Mouse (Mus musculus): ENCODE results near the gene Zfp1.

Zfp1 gene

DNA sequence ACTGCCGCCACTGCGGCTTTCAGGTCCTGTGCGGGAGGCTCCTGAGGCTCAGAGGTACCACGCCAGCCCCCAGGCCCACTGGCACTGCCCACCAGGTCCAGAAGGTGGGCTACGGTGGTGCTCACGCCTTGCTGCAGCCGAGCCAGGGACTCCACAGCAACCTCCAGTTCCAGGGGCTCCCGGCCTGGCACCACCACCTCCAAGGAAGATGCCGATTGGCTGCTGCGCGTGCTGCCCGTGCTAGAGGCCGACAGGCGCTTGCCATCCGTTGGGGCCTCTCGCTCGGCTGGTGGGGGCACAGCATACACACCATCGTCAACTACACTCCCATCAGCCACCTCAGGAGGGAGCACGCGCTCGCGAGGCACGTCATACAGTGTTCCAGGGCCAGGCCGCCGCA lies 70.6 kb downstream of the Zfp1 start:
- no peak for DNase-seq (ENCODE audit: low read depth, low spot score)

DNA sequence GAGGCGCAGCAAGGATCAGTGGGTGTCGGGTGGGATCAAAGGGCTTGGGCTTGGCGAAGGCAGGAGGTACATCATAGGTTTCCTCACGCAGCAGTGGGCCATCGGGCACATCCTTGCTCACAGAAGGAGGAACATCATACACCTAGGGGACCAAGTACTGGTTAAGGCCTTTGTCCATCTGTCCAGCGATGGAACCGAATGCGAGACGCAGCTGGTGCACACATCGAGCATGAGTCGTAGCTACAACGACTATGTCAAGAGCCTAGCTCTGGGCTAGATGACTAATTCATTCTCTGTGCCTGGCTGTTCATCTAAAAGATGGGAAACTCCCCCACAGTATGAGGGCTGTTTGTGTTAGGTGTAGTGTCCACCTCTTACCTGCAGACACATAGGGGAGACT lies 71.1 kb downstream of the Zfp1 start:
- DNase-seq (ENCODE audit: low read depth, low spot score): no peak

DNA sequence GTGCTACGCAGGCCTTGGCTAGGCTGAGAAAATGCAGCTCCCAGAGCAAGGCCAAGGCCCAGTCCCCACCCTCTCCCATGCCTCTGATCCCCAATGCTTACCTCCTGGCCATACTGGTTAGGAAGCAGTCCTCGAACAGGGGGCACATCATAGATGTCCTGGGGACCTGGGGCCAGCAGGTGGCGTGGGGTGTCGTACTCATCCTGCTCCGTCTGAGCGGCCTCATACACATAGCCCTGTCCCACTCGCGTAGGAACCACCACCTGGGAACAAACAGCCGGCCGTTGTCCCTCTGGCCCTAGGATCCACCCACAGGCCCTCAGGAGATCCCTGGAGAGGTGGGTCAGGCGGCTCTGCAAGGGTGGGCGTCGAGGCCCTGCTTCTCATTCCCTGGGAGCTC lies 72.3 kb downstream of the Zfp1 start:
- no peak for DNase-seq (ENCODE audit: low read depth, low spot score)

DNA sequence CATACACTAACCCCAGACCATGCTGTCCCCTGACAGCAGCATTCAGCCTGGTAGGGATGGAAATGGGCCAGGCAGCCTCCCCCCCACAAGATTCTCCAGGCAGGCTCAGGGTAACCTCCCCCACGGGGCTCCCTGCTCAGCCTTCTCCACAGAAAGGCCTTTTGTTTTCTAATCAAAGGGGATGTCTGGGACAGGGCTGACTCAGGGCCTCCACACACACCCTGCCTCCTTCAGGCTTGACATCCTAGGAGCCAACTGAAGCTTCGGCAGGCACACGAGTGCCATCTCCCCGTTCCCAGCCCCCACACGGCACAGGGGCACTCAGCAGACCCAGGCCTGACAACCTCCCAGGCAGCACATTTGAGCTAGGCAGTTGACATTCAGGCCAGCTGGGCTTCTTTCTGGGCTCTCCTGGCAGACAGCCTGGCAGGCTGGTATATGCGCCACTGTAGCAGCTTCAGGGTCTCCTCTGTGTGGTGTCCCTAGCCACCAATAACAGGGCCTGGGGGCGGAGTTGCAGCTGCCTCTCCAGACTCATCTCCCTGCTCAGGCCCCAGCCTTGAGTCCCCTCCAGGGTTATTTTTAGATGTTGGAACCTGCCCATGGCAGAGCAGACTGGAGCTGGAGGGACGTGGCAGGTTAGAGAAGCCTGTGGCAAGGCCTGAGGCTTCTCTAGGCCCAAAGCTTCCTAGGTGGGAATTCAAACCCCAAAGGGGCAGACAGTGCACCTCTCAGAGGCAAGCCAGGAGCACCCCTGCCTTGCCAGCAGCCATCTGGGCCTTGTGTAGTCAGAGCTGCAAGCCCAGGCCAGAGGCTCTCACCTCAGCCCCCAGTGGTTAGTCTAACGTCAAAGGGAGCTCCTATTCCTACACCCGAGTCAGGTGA lies 73.6 kb downstream of the Zfp1 start:
- DNase-seq (ENCODE audit: low read depth, low spot score): no peak

DNA sequence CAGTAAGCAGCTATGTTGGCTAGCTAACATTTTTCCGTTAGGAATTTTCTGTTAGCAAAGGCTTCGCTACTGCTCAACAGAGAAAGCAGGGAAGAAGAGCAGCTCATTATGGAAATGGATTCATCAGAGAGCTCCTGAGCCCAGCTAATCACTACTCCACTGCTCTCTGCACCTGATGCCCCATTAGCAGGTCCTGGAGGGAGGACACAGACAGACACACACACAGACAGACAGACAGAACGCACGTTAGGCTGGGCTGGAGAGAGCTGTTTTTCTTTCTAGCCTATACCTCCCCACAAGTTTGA lies 74.2 kb downstream of the Zfp1 start:
- no peak for DNase-seq (ENCODE audit: low read depth, low spot score)

DNA sequence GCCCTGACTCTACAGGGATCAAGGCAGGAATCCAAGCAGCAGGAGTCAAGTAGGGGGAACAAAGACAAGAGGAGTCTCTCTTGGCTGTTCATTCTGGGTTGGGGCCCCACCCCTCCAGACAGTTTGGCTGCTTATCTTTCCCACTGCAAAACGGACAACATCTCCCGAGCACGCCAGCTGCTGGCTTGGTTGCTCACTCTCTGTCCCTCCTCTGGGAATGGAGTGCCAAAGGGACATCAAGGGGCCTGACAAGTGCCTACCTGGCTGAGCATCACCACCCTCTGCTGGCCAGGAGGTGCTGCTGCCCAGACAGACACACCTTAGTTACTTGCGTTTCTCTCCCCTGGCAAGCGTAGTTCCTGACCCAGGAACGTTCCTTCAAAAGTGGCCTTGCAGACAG lies 74.7 kb downstream of the Zfp1 start:
- DNase-seq (ENCODE audit: low read depth, low spot score): no peak

DNA sequence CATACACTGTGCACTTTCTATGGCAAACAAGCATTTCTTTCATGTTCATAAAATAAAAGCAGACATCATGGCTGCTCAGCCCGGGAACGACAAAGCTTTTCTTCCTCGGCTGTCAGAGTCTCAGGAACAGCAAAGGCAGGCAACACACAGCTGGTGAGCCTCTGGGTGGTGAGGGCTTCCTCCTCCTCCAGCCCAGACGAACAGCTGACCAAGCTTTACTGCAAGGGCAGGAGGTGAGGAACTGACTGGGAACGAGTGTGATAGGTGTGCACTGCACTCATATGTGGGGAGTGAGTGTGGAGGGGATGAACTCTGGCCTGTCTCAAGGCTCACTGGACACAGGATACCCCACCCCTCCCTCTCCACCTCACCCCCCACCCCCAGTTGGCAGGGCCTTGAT lies 75.7 kb downstream of the Zfp1 start:
- DNase-seq (ENCODE audit: low read depth, low spot score): no peak

DNA sequence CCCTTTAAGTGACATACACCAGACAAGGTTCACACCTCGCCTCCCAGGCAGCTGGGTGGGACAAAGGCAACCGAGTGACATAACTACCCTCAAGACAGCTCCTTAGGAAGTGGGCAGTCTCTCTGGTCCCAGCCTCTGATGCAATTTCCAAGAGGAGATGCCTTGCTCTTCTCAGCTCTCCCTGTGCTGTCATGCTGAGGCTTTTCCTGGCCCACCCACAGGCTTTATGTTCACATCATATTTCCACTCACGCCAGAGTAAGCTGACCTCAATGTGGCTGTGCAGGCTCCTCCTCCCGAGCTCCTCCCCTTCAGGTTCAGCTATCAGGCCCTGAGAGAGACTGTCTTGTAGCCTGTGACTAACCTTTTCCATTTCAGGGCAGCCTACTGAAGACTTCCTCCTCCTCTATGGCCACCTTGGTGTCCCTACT lies 76.9 kb downstream of the Zfp1 start:
- DNase-seq (ENCODE audit: low read depth, low spot score): no peak
